Mouse (Mus musculus) MEL (cell line): Measurements from ENCODE around the gene Ecsit. TPM values are rescaled to one million over a fixed set of nuclear protein-coding genes. Genes with fewer than 3 reads are reported as not detected.

Experiments used
- DNase-seq: peaks from one replicate; pipeline ENCODE4 v3.0.0; 2011; ENCODE audit warnings: low read depth, low spot score
- H3K27ac ChIP-seq: 2 replicates; pipeline ENCODE4 v1.5.1; 2012; ENCODE audit warnings: low read depth, mild to moderate bottlenecking, control low read depth, low read length, moderate library complexity; ENCODE audit not compliant: control insufficient read depth
- H3K27me3 ChIP-seq, 2 experiments: fragments of 150-350 bp in 1 of 2; sonication (generic) in 1 of 2; 2 replicates each; pipeline ENCODE4 v1.6.1; 2012; ENCODE audit warnings: low read length in 2 of 2, mild to moderate bottlenecking in 2 of 2, improper control_type of control experiment in 1 of 2, moderate library complexity in 1 of 2; ENCODE audit not compliant: insufficient read depth in 2 of 2, control insufficient read depth in 1 of 2
- H3K36me3 ChIP-seq, 2 experiments: 2 replicates each; pipeline ENCODE4 v1.6.1; 2012 to 2014; ENCODE audit warnings: low read length in 2 of 2, improper control_type of control experiment in 1 of 2, inconsistent platforms in 1 of 2, mild to moderate bottlenecking in 1 of 2; ENCODE audit not compliant: insufficient read depth in 2 of 2, control insufficient read depth in 1 of 2
- H3K4me1 ChIP-seq, 2 experiments: fragments of 150-350 bp in 1 of 2; sonication (generic) in 1 of 2; 2 replicates each; pipeline ENCODE4 v1.6.1; 2012; ENCODE audit warnings: low read length in 2 of 2, improper control_type of control experiment in 1 of 2, mild to moderate bottlenecking in 1 of 2; ENCODE audit not compliant: insufficient read depth in 2 of 2, control insufficient read depth in 1 of 2
- H3K4me3 ChIP-seq, 2 experiments: fragments of 150-350 bp in 1 of 2; sonication (generic) in 1 of 2; 2 replicates each; pipeline ENCODE4 v1.5.1; 2012; ENCODE audit warnings: low read depth in 2 of 2, low read length in 2 of 2, mild to moderate bottlenecking in 2 of 2, moderate library complexity in 2 of 2, control low read depth in 1 of 2, improper control_type of control experiment in 1 of 2; ENCODE audit not compliant: control insufficient read depth in 1 of 2, insufficient read depth in 1 of 2
- H3K79me2 ChIP-seq: 2 replicates; pipeline ENCODE4 v1.6.1; 2012; ENCODE audit warnings: mild to moderate bottlenecking, low read length, moderate library complexity; ENCODE audit not compliant: control insufficient read depth, poor library complexity, insufficient read depth
- H3K9ac ChIP-seq: 2 replicates; pipeline ENCODE4 v1.6.1; 2012; ENCODE audit warnings: low read depth, mild to moderate bottlenecking, control low read depth, low read length, moderate library complexity; ENCODE audit not compliant: control insufficient read depth, poor library complexity, severe bottlenecking
- H3K9me3 ChIP-seq: fragments of 150-350 bp; sonication (generic); replicated peaks from 2 replicates; pipeline ENCODE4 v1.6.1; 2012; ENCODE audit warnings: mild to moderate bottlenecking, low read length, improper control_type of control experiment, moderate library complexity; ENCODE audit not compliant: insufficient read depth
- CHD2 ChIP-seq: IDR thresholded peaks from 2 replicates; pipeline ENCODE4 v1.6.1; 2011; ENCODE audit warnings: low read length, improper control_type of control experiment
- CTCF ChIP-seq, 3 experiments: IDR thresholded peaks in 2 of 3; conservative IDR thresholded peaks in 1 of 3; 2 replicates each; pipeline ENCODE4 v1.5.1; 2011 to 2012; ENCODE audit warnings: low read length in 3 of 3, low read depth in 2 of 3, mild to moderate bottlenecking in 2 of 3, improper control_type of control experiment in 1 of 3, inconsistent platforms in 1 of 3, mixed read lengths in 1 of 3, moderate library complexity in 1 of 3; ENCODE audit not compliant: control insufficient read depth in 1 of 3, insufficient read depth in 1 of 3, poor library complexity in 1 of 3, severe bottlenecking in 1 of 3
- E2F4 ChIP-seq: IDR thresholded peaks from 2 replicates; pipeline ENCODE4 v1.6.1; 2011; ENCODE audit warnings: low read depth, low read length, improper control_type of control experiment, borderline replicate concordance
- ELF1 ChIP-seq: IDR thresholded peaks from 2 replicates; pipeline ENCODE4 v1.6.1; 2014; ENCODE audit warnings: low read depth, mild to moderate bottlenecking, inconsistent platforms, low read length, improper control_type of control experiment, moderate library complexity
- EP300 ChIP-seq, 2 experiments: IDR thresholded peaks; 2 replicates each; pipeline ENCODE4 v1.6.1; 2011; ENCODE audit warnings: improper control_type of control experiment in 2 of 2, low read length in 2 of 2, low read depth in 1 of 2, mild to moderate bottlenecking in 1 of 2
- ETS1 ChIP-seq: IDR thresholded peaks from 2 replicates; pipeline ENCODE4 v1.6.1; 2012; ENCODE audit warnings: low read depth, mild to moderate bottlenecking, inconsistent platforms, low read length, improper control_type of control experiment, moderate library complexity
- HCFC1 ChIP-seq: IDR thresholded peaks from 2 replicates; pipeline ENCODE4 v1.6.1; 2012; ENCODE audit warnings: low read depth, mild to moderate bottlenecking, inconsistent platforms, low read length, improper control_type of control experiment, moderate library complexity
- KAT2A ChIP-seq: conservative IDR thresholded peaks from 2 replicates; pipeline ENCODE4 v1.6.1; 2012; ENCODE audit warnings: low read depth, low read length, improper control_type of control experiment, inconsistent platforms
- MAX ChIP-seq: IDR thresholded peaks from 2 replicates; pipeline ENCODE4 v1.6.1; 2011; ENCODE audit warnings: low read length, improper control_type of control experiment
- MEF2A ChIP-seq: IDR thresholded peaks from 2 replicates; pipeline ENCODE4 v1.6.1; 2014; ENCODE audit warnings: low read depth, mild to moderate bottlenecking, inconsistent platforms, low read length, improper control_type of control experiment; ENCODE audit not compliant: poor library complexity, insufficient replicate concordance, severe bottlenecking; ENCODE audit errors: extremely low read depth
- MXI1 ChIP-seq: IDR thresholded peaks from 2 replicates; pipeline ENCODE4 v1.6.1; 2011; ENCODE audit warnings: mild to moderate bottlenecking, low read depth, low read length, improper control_type of control experiment
- MYB ChIP-seq: IDR thresholded peaks from 2 replicates; pipeline ENCODE4 v1.6.1; 2011; ENCODE audit warnings: mild to moderate bottlenecking, low read depth, low read length, improper control_type of control experiment
- NELFE ChIP-seq: IDR thresholded peaks from 2 replicates; pipeline ENCODE4 v1.6.1; 2011; ENCODE audit warnings: low read depth, low read length, improper control_type of control experiment
- NRF1 ChIP-seq: IDR thresholded peaks from 2 replicates; pipeline ENCODE4 v1.6.1; 2014; ENCODE audit warnings: low read depth, mild to moderate bottlenecking, inconsistent platforms, low read length, improper control_type of control experiment, moderate library complexity; ENCODE audit not compliant: poor library complexity, insufficient read depth, severe bottlenecking
- POLR2A ChIP-seq, 2 experiments: IDR thresholded peaks; 2 replicates each; pipeline ENCODE4 v1.6.1; 2011 to 2012; ENCODE audit warnings: low read length in 2 of 2, mild to moderate bottlenecking in 2 of 2, control low read depth in 1 of 2, improper control_type of control experiment in 1 of 2, low read depth in 1 of 2, moderate library complexity in 1 of 2; ENCODE audit not compliant: control insufficient read depth in 1 of 2, insufficient read depth in 1 of 2, poor library complexity in 1 of 2
- POLR2AphosphoS2 ChIP-seq: IDR thresholded peaks from 2 replicates; pipeline ENCODE4 v1.6.1; 2011; ENCODE audit warnings: low read length, improper control_type of control experiment
- POLR2AphosphoS5 ChIP-seq: IDR thresholded peaks from 2 replicates; pipeline ENCODE4 v1.6.1; 2012; ENCODE audit warnings: low read depth, borderline replicate concordance, mild to moderate bottlenecking, inconsistent platforms, low read length, moderate library complexity, mixed read lengths
- RCOR1 ChIP-seq: IDR thresholded peaks from 2 replicates; pipeline ENCODE4 v1.6.1; 2012; ENCODE audit warnings: low read depth, mild to moderate bottlenecking, inconsistent platforms, low read length, improper control_type of control experiment
- SIN3A ChIP-seq: IDR thresholded peaks from 2 replicates; pipeline ENCODE4 v1.6.1; 2012; ENCODE audit warnings: low read length, improper control_type of control experiment, inconsistent platforms
- SMC3 ChIP-seq: IDR thresholded peaks from 2 replicates; pipeline ENCODE4 v1.6.1; 2011; ENCODE audit warnings: low read depth, low read length, improper control_type of control experiment
- TBP ChIP-seq: IDR thresholded peaks from 2 replicates; pipeline ENCODE4 v1.8.0; 2011; ENCODE audit warnings: low read depth, low read length, improper control_type of control experiment
- TCF12 ChIP-seq: IDR thresholded peaks from 2 replicates; pipeline ENCODE4 v1.6.1; 2014; ENCODE audit warnings: low read depth, mild to moderate bottlenecking, inconsistent platforms, low read length, improper control_type of control experiment, moderate library complexity
- ZC3H11A ChIP-seq: IDR thresholded peaks from 2 replicates; pipeline ENCODE4 v1.6.1; 2012; ENCODE audit warnings: low read depth, mild to moderate bottlenecking, inconsistent platforms, low read length, improper control_type of control experiment
- ZKSCAN1 ChIP-seq: IDR thresholded peaks from 2 replicates; pipeline ENCODE4 v1.6.1; 2012; ENCODE audit warnings: low read depth, mild to moderate bottlenecking, inconsistent platforms, low read length, improper control_type of control experiment, moderate library complexity
- ZMIZ1 ChIP-seq: IDR thresholded peaks from 2 replicates; pipeline ENCODE4 v1.6.1; 2012; ENCODE audit warnings: low read depth, mild to moderate bottlenecking, inconsistent platforms, low read length, improper control_type of control experiment, moderate library complexity
- ZNF384 ChIP-seq: IDR thresholded peaks from 2 replicates; pipeline ENCODE4 v1.6.1; 2012; ENCODE audit warnings: low read depth, mild to moderate bottlenecking, inconsistent platforms, low read length, improper control_type of control experiment
- polyA plus RNA-seq, 2 experiments: library from polyadenylated mRNA; stranded (reverse) in 1 of 2; unstranded in 1 of 2; fragments of >175 nt in 1 of 2; fragments of >200 nt in 1 of 2; gene quantifications; 2 replicates each; pipeline versions ENCODE4 v1.2.1 to v1.2.4; 2012; ENCODE audit warnings: low replicate concordance in 2 of 2, low read depth in 1 of 2; ENCODE audit not compliant: insufficient read length in 2 of 2, insufficient read depth in 1 of 2, missing spikeins in 1 of 2
- total RNA-seq: library from RNA; depleted of rRNA; stranded (reverse); fragments of 300-350 nt; gene quantifications from 2 replicates; pipeline ENCODE4 v1.2.3, GENCODE M21; 2012

Ecsit gene
- total and polyA plus RNA-seq, 3 experiments = 87.6 to 211 (median 183) TPM

- DNase-seq = no peak
- H3K36me3 ChIP-seq = peaks cover 0 to 8% of the 10 kb centered on the region in 2 experiments; a peak in 2 of 4 replicates
- no peak overlapping the region for H3K9ac ChIP-seq
- H3K27ac ChIP-seq = no peak overlapping the region
- H3K79me2 ChIP-seq = no peaks in the 10 kb centered on the region
- H3K4me3 ChIP-seq = no peak overlapping the region
- H3K9me3 ChIP-seq = no peaks in the 10 kb centered on the region
- H3K4me1 ChIP-seq = no peaks in the 10 kb centered on the region
- no peaks in the 10 kb centered on the region for H3K27me3 ChIP-seq
- no peak for TF ChIP-seq MXI1
- TF ChIP-seq POLR2A (IDR thresholded peaks at IDR 0.05; ENCODE audit: control insufficient read depth in 1 of 2, insufficient read depth in 1 of 2, low read depth in 1 of 2, low read length in 2 of 2, poor library complexity in 1 of 2) = 0 out of 4 replicates have a peak, but pooled peaks of 1 of the 2 experiments have one; percentile 2
- TF ChIP-seq, all 39 proteins: peak for 1
These were observed 20.9 kb downstream of the Ecsit start for GRCm38 (mm10) chr9:22064341-22064740.

- DNase-seq = no peak
- no peak overlapping the region for H3K9ac ChIP-seq
- TF ChIP-seq POLR2AphosphoS5 = no peak
- no peak for TF ChIP-seq NRF1
- no peak for TF ChIP-seq CTCF (IDR thresholded peaks at IDR 0.05 in 2 of 3, conservative IDR thresholded peaks at IDR 0.05 in 1 of 3; ENCODE audit: control insufficient read depth in 1 of 3, insufficient read depth in 1 of 3, low read depth in 2 of 3, low read length in 3 of 3, poor library complexity in 1 of 3, severe bottlenecking in 1 of 3)
- TF ChIP-seq ZKSCAN1 = no peak
- 0 out of 2 replicates have a peak, but pooled peaks have one; percentile 7 for TF ChIP-seq MAX
- no peak for TF ChIP-seq E2F4
- no peaks in the 10 kb centered on the region for H3K27me3 ChIP-seq
- peaks cover 0 to 11% of the 10 kb centered on the region in 2 experiments; a peak in 2 of 4 replicates for H3K36me3 ChIP-seq
- no peak overlapping the region for H3K27ac ChIP-seq
- no peak overlapping the region for H3K4me3 ChIP-seq
- no peaks in the 10 kb centered on the region for H3K4me1 ChIP-seq
- H3K9me3 ChIP-seq = no peaks in the 10 kb centered on the region
- H3K79me2 ChIP-seq = no peaks in the 10 kb centered on the region
These were observed 23.9 kb downstream of the Ecsit start for GRCm38 (mm10) chr9:22061339-22061738.

GRCm38 (mm10) chr9:22058011-22058424 is 27.2 kb downstream of the Ecsit start:
- no peaks in the 10 kb centered on the region for H3K27me3 ChIP-seq
- H3K79me2 ChIP-seq = no peaks in the 10 kb centered on the region
- H3K4me3 ChIP-seq = no peak overlapping the region
- DNase-seq = no peak
- H3K9me3 ChIP-seq = no peaks in the 10 kb centered on the region
- no peak overlapping the region for H3K9ac ChIP-seq
- H3K36me3 ChIP-seq = peaks cover 0 to 7% of the 10 kb centered on the region in 2 experiments; a peak in 2 of 4 replicates
- no peak overlapping the region for H3K27ac ChIP-seq
- TF ChIP-seq HCFC1 (no peak), TBP (no peak), CHD2 (no peak), NELFE (no peak), ZNF384 (no peak), ETS1 (no peak), ZC3H11A (no peak), MEF2A (no peak), SMC3 (no peak), EP300 (IDR thresholded peaks at IDR 0.05; ENCODE audit: low read depth in 1 of 2, low read length in 2 of 2) (no peak), ELF1 (no peak), MXI1 (no peak), MYB (no peak), KAT2A (no peak), ZMIZ1 (no peak), POLR2AphosphoS2 (no peak), SIN3A (no peak), RCOR1 (no peak), TCF12 (no peak), MAX (no peak)
- TF ChIP-seq, all 39 proteins: peak for 0
- H3K4me1 ChIP-seq = no peaks in the 10 kb centered on the region
